Mouse (Mus musculus) cerebral cortex, adult 2 months (tissue): ENCODE results near the gene Eda.

ENCODE experiments used
- WGBS: fragments of 180-500 bp; shearing (Covaris S2); methylation state at CpG from one replicate; pipeline ENCODE4 v1.1.7; 2018; 5-methylcytosine and 5-hydroxymethylcytosine counted together

Gene Eda

GRCm38 (mm10) chrX:100442617-100443016, 467.2 kb downstream of the Eda start, which contains the start of gene Awat2:
Gene Awat2 (minus strand): TSS chrX:100442717.
- WGBS = 81% methylated on average over 2 of the region's 2 CpGs

- WGBS = 86% methylated on average over 7 of the region's 7 CpGs
These were observed 468.1 kb downstream of the Eda start for GRCm38 (mm10) chrX:100443532-100443931.
